In genomic region chr11:116641168-116641567, GRCm38 (mm10) we compare ENCODE assay signal across 10 mouse cellular contexts. TPM values are rescaled to one million over a fixed set of nuclear protein-coding genes. Genes with fewer than 3 reads are reported as not detected.
DNase-seq lines count a peak whose midpoint lies in the region; ATAC-seq and TF ChIP-seq lines count a peak whose summit lies in the region.
"Had no signal": no experiment of that assay in that cellular context is flagged by ENCODE, and none has a peak within 500 bp of the region (broad histone marks: within the 10 kb centered on the region; RNA-seq: fewer than 3 reads in every experiment).

No protein-coding gene starts in this region.

- no peaks in the 10 kb centered on the region for H3K36me3 ChIP-seq in liver, adult 2 months (ENCODE audit: control insufficient read depth, insufficient read depth, low read length)
- H3K36me3 ChIP-seq in liver, embryonic 11.5 days (ENCODE audit: control insufficient read depth, insufficient read depth, low read length): no peaks in the 10 kb centered on the region
- H3K36me3 ChIP-seq in small intestine, adult 2 months (ENCODE audit: control insufficient read depth, insufficient read depth, low read length): no peaks in the 10 kb centered on the region

- TF ChIP-seq CTCF in gastrocnemius, adult 2 months (IDR thresholded peaks at IDR 0.05): peak; percentile 53
- peak; percentile 60 for TF ChIP-seq CTCF in liver, adult 2 months (IDR thresholded peaks at IDR 0.05; ENCODE audit: low read depth, low read length)
- TF ChIP-seq CTCF in small intestine, adult 2 months (IDR thresholded peaks at IDR 0.05; ENCODE audit: extremely low read depth, insufficient read length, insufficient replicate concordance, low read depth, low read length): peak; percentile 41; the same call in 1 of the 2 replicates

- H3K4me2 ChIP-seq in liver, embryonic 11.5 days: no peak overlapping the region

- no peak overlapping the region for H3K9ac ChIP-seq in liver, adult 2 months (ENCODE audit: low read depth, low read length)
- no peak overlapping the region for H3K9ac ChIP-seq in liver, embryonic 11.5 days (ENCODE audit: low read depth, low read length)

- no peak for ATAC-seq in liver, embryonic 11.5 days (replicated peaks; ENCODE audit: low FRiP score)
- ATAC-seq: forebrain, embryonic 16.5 days had no signal

- WGBS in liver, adult 2 months: 68% methylated on average over 5 of the region's 5 CpGs
- WGBS in liver, embryonic 11.5 days: 45% methylated on average over 5 of the region's 5 CpGs
- WGBS in small intestine, adult 2 months: 57% methylated on average over 5 of the region's 5 CpGs

- no peak overlapping the region for H3K4me3 ChIP-seq in gastrocnemius, adult 2 months
- H3K4me3 ChIP-seq in liver, adult 2 months (ENCODE audit: insufficient read depth, low read depth, low read length): no peak overlapping the region
- H3K4me3 ChIP-seq in liver, embryonic 11.5 days (ENCODE audit: low read depth, low read length): no peak overlapping the region
- H3K4me3 ChIP-seq in small intestine, adult 2 months (ENCODE audit: low read depth, low read length): no peak overlapping the region

- no peaks in the 10 kb centered on the region for H3K4me1 ChIP-seq in liver, adult 2 months (ENCODE audit: control insufficient read depth, insufficient read depth, low read length)
- peaks cover 15% of the 10 kb centered on the region for H3K4me1 ChIP-seq in liver, embryonic 11.5 days (replicated peaks; ENCODE audit: control insufficient read depth, insufficient read depth, low read length)
- no peaks in the 10 kb centered on the region for H3K4me1 ChIP-seq in small intestine, adult 2 months (ENCODE audit: control insufficient read depth, insufficient read depth, insufficient read length, low read length)

- H3K9me3 ChIP-seq in liver, embryonic 11.5 days (ENCODE audit: control insufficient read depth, low read length): no peaks in the 10 kb centered on the region

- no peak overlapping the region for H3K27ac ChIP-seq in gastrocnemius, adult 2 months
- H3K27ac ChIP-seq in liver, adult 2 months (replicated peaks; ENCODE audit: insufficient read depth, low read depth, low read length): no peak overlapping the region
- H3K27ac ChIP-seq in liver, embryonic 11.5 days (ENCODE audit: low read depth, low read length): no peak overlapping the region
- H3K27ac ChIP-seq in small intestine, adult 2 months (ENCODE audit: insufficient read depth, low read depth, low read length): no peak overlapping the region

- intact Hi-C loops in gastrocnemius, adult 2 months (cut with DNase I): no loop called here

- H3K79me2 ChIP-seq in liver, adult 2 months (ENCODE audit: control insufficient read depth, insufficient read depth, low read length): no peaks in the 10 kb centered on the region

- no peak for TF ChIP-seq POLR2A in liver, adult 2 months (IDR thresholded peaks at IDR 0.05; ENCODE audit: extremely low read depth, insufficient read depth, low read length)
- TF ChIP-seq POLR2A in small intestine, adult 2 months (IDR thresholded peaks at IDR 0.05; ENCODE audit: low read depth, low read length): no peak

- no peak for DNase-seq in gastrocnemius, adult 2 months
- no peak for DNase-seq in gastrocnemius, postnatal 25 days
- DNase-seq in liver, adult 2 months (ENCODE audit: extremely low read depth, low read depth, low spot score): no peak
- no peak for DNase-seq in liver, embryonic 11.5 days (ENCODE audit: low spot score)
- DNase-seq in R1 (ENCODE audit: low read depth, low spot score): peak; percentile 83
- DNase-seq in layer of hippocampus, postnatal 14 days (ENCODE audit: low spot score in 2 of 2): no peak
- DNase-seq in right cerebral cortex, postnatal 14 days: no peak

- H3K27me3 ChIP-seq in liver, adult 2 months (ENCODE audit: control insufficient read depth, insufficient read depth, low read length): no peaks in the 10 kb centered on the region
- H3K27me3 ChIP-seq in liver, embryonic 11.5 days (replicated peaks; ENCODE audit: control insufficient read depth, insufficient read depth, low read length): peaks cover 2% of the 10 kb centered on the region; the same call in 1 of the 2 replicates
- no peaks in the 10 kb centered on the region for H3K27me3 ChIP-seq in small intestine, adult 2 months (ENCODE audit: control insufficient read depth, insufficient read depth, low read length)

RNA-seq across cellular contexts. Expression of gene Prcd, which starts 12.2 kb away (rescaled TPM):
- 1 to 10 TPM in 1 of 2 experiments, not detected in 1; 1.0 TPM for total RNA-seq in gastrocnemius, adult 2 months (2021)
- total RNA-seq in gastrocnemius, postnatal 25 days (2021): under 1 TPM in 1 of 2 experiments, not detected in 1; 0.35 TPM
- total RNA-seq in liver, adult 2 months (2014; rRNA removed): 0.27 TPM in 1 of 2 replicates, not detected in the other
- polyA plus RNA-seq in liver, adult 2 months (2012; rRNA removed): not detected in 2 replicates
- 0.62 and 0.74 TPM in 2 replicates for polyA plus RNA-seq in liver, embryonic 11.5 days (2014; fragmentation: Nextera tagmentation; extraction: Ambion mirVana)
- polyA plus RNA-seq in small intestine, adult 2 months (2012; rRNA removed): 0.30 TPM in 1 of 2 replicates, not detected in the other
- total RNA-seq in layer of hippocampus, postnatal 14 days (2021): 1 to 10 TPM; 4.6 to 5.0 TPM

RNA-seq across cellular contexts. Expression of gene Cygb, which starts 12.9 kb away (rescaled TPM):
- 10 to 100 TPM in 1 of 2 experiments, 1 to 10 TPM in 1; 9.6 to 14.7 TPM for total RNA-seq in gastrocnemius, adult 2 months (2021)
- total RNA-seq in gastrocnemius, postnatal 25 days (2021): 10 to 100 TPM in 1 of 2 experiments, 1 to 10 TPM in 1; 7.5 to 14.7 TPM
- total RNA-seq in liver, adult 2 months (2014; rRNA removed): 2.6 and 4.8 TPM in 2 replicates
- 5.6 and 6.1 TPM in 2 replicates for polyA plus RNA-seq in liver, adult 2 months (2012; rRNA removed)
- 2.0 and 2.5 TPM in 2 replicates for polyA plus RNA-seq in liver, embryonic 11.5 days (2014; fragmentation: Nextera tagmentation; extraction: Ambion mirVana)
- 14.2 and 23.7 TPM in 2 replicates for polyA plus RNA-seq in small intestine, adult 2 months (2012; rRNA removed)
- total RNA-seq in layer of hippocampus, postnatal 14 days (2021): 10 to 100 TPM; 48.9 to 52.1 TPM

RNA-seq across cellular contexts. Expression of gene Rhbdf2, which starts 14.3 kb away (rescaled TPM):
- total RNA-seq in gastrocnemius, adult 2 months (2021): 10 to 100 TPM; 11.6 to 14.4 TPM
- total RNA-seq in gastrocnemius, postnatal 25 days (2021): 1 to 10 TPM; 6.3 to 7.5 TPM
- 3.1 and 4.1 TPM in 2 replicates for total RNA-seq in liver, adult 2 months (2014; rRNA removed)
- 15.0 and 17.8 TPM in 2 replicates for polyA plus RNA-seq in liver, adult 2 months (2012; rRNA removed)
- polyA plus RNA-seq in liver, embryonic 11.5 days (2014; fragmentation: Nextera tagmentation; extraction: Ambion mirVana): 9.9 and 10.6 TPM in 2 replicates
- 25.3 and 40.8 TPM in 2 replicates for polyA plus RNA-seq in small intestine, adult 2 months (2012; rRNA removed)
- total RNA-seq in layer of hippocampus, postnatal 14 days (2021): 1 to 10 TPM; 1.6 to 1.7 TPM

RNA-seq across cellular contexts. Expression of gene Aanat, which starts 54.9 kb away (rescaled TPM):
- total RNA-seq in gastrocnemius, adult 2 months (2021): not detected
- total RNA-seq in gastrocnemius, postnatal 25 days (2021): not detected
- total RNA-seq in liver, adult 2 months (2014; rRNA removed): not detected in 2 replicates
- polyA plus RNA-seq in liver, adult 2 months (2012; rRNA removed): not detected in 2 replicates
- not detected in 2 replicates for polyA plus RNA-seq in liver, embryonic 11.5 days (2014; fragmentation: Nextera tagmentation; extraction: Ambion mirVana)
- polyA plus RNA-seq in small intestine, adult 2 months (2012; rRNA removed): not detected in 2 replicates
- total RNA-seq in layer of hippocampus, postnatal 14 days (2021): under 1 TPM; 0.39 to 0.76 TPM
- total RNA-seq: adrenal gland, adult 18-20 months had no signal
- polyA plus RNA-seq: forebrain, embryonic 16.5 days had no signal

RNA-seq across cellular contexts. Expression of gene Ube2o, which starts 59.9 kb away (rescaled TPM):
- total RNA-seq in gastrocnemius, adult 2 months (2021): 10 to 100 TPM; 19.4 to 22.9 TPM
- total RNA-seq in gastrocnemius, postnatal 25 days (2021): 10 to 100 TPM; 17.9 to 20.4 TPM
- 2.0 and 3.2 TPM in 2 replicates for total RNA-seq in liver, adult 2 months (2014; rRNA removed)
- 5.7 and 7.3 TPM in 2 replicates for polyA plus RNA-seq in liver, adult 2 months (2012; rRNA removed)
- polyA plus RNA-seq in liver, embryonic 11.5 days (2014; fragmentation: Nextera tagmentation; extraction: Ambion mirVana): 13.5 and 13.9 TPM in 2 replicates
- polyA plus RNA-seq in small intestine, adult 2 months (2012; rRNA removed): 7.2 and 7.9 TPM in 2 replicates
- 100 to 1,000 TPM; 104 to 108 TPM for total RNA-seq in layer of hippocampus, postnatal 14 days (2021)
